Mouse (Mus musculus) E14TG2a.4 (cell line): ENCODE measurements around the gene Ppp2r5c.

Experiments used
- CTCF ChIP-seq: conservative IDR thresholded peaks from 2 replicates; pipeline ENCODE4 v1.5.1; 2014; ENCODE audit warnings: low read length
- NANOG ChIP-seq: IDR thresholded peaks from 2 replicates; pipeline ENCODE4 v1.6.1; 2014; ENCODE audit warnings: borderline replicate concordance, low read length, mixed read lengths
- POU5F1 ChIP-seq: IDR thresholded peaks from 2 replicates; pipeline ENCODE4 v1.6.1; 2014; ENCODE audit warnings: low read length, borderline replicate concordance

DNA sequence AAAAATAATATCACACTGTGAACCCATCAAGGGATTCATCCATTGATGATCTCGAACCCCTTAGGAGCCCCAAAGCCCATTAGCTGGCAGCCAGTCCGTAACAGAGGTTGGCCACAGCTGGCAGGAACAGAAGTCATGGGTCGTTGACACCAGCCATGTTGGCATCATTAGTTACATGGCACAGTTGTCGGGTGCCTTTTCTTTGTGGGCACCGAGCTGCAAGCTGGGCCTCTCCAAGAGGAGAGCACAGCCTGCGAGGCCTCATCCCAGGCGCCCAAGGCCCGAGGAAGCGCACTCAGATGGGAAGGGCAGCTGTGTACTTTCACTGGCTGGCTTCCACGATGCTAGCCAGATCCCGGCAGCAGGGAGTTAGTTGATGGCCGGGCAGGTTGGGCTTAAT lies 64.3 kb downstream of the Ppp2r5c start:
- no peak for TF ChIP-seq CTCF
- TF ChIP-seq POU5F1: no peak
- no peak for TF ChIP-seq NANOG
